Mouse (Mus musculus) C2C12 (cell line): Measurements from ENCODE around the gene Ppa2. TPM values are rescaled to one million over a fixed set of nuclear protein-coding genes. Genes with fewer than 3 reads are reported as not detected.

Experiments used
- H3K27me3 ChIP-seq: one replicate; pipeline ENCODE4 v1.6.1; 2011; ENCODE audit not compliant: control insufficient read depth, insufficient read depth, insufficient read length
- H3K36me3 ChIP-seq: one replicate; pipeline ENCODE4 v1.6.1; 2011; ENCODE audit not compliant: control insufficient read depth, insufficient read depth
- H3K4me3 ChIP-seq: one replicate; pipeline ENCODE4 v1.5.1; 2011; ENCODE audit warnings: mild to moderate bottlenecking, control low read depth; ENCODE audit not compliant: poor library complexity, insufficient read depth, severe bottlenecking
- H3K79me2 ChIP-seq: one replicate; pipeline ENCODE4 v1.6.1; 2011; ENCODE audit not compliant: control insufficient read depth, insufficient read depth
- H3K79me3 ChIP-seq: one replicate; pipeline ENCODE4 v1.6.1; 2011; ENCODE audit warnings: low read depth, control low read depth
- H3ac ChIP-seq: one replicate; pipeline ENCODE3; 2011; ENCODE audit warnings: low read depth; ENCODE audit not compliant: control insufficient read depth, insufficient read length
- CEBPB ChIP-seq: IDR thresholded peaks from one replicate; pipeline ENCODE4 v1.6.1; 2011; ENCODE audit warnings: low read depth, mild to moderate bottlenecking, control low read depth, moderate library complexity
- CTCF ChIP-seq: IDR thresholded peaks from one replicate; pipeline ENCODE4 v1.5.1; 2011; ENCODE audit not compliant: control insufficient read depth, insufficient read depth, insufficient read length
- FOSL1 ChIP-seq: IDR thresholded peaks from one replicate; pipeline ENCODE4 v1.8.0; 2011; ENCODE audit warnings: mild to moderate bottlenecking, low read length; ENCODE audit not compliant: poor library complexity, insufficient read depth, severe bottlenecking
- MAX ChIP-seq: IDR thresholded peaks from one replicate; pipeline ENCODE4 v1.6.1; 2011; ENCODE audit warnings: mild to moderate bottlenecking, control low read depth
- MYOD1 ChIP-seq: IDR thresholded peaks from one replicate; pipeline ENCODE4 v1.6.1; 2011; ENCODE audit warnings: low read depth; ENCODE audit not compliant: control insufficient read depth, insufficient read length
- MYOG ChIP-seq: IDR thresholded peaks from one replicate; pipeline ENCODE4 v1.6.1; 2011; ENCODE audit not compliant: control insufficient read depth, insufficient read length; ENCODE audit errors: extremely low read depth
- USF1 ChIP-seq: IDR thresholded peaks from one replicate; pipeline ENCODE4 v1.6.1; 2011; ENCODE audit warnings: low read depth, mild to moderate bottlenecking, control low read depth, moderate library complexity
- polyA plus RNA-seq: library from polyadenylated mRNA; unstranded; fragments of >200 nt; fragmentation: generic; extraction: Trizol; gene quantifications from one replicate; pipeline ENCODE4 v1.2.1, GENCODE M21; 2012; ENCODE audit warnings: missing spikeins

Gene Ppa2
- polyA plus RNA-seq, 1 experiment, result 41.2 TPM

DNA sequence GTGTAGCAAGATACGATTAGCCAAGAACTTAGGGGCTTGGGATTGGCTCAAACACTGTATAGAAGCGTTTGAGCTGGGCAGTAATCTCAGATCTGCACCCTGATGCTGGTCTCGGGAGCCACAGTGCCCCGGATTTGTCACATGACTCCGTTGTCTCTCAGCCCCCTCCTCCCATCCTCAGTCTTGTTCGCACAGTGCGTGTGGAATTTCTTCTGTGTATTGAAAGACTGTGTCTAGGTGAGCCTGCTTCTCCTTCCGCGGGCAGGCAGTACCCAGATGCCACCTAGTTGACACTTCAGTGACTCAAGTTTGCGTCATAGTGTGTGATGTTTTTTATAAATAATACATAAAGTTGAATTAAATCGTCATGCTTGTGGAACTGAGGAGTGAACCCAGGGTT, 71.6 kb downstream of the Ppa2 start:
- Histone ChIP-seq H3K4me3 (no peak overlapping the region), H3K27me3 (no peaks in the 10 kb centered on the region), H3K79me2 (no peaks in the 10 kb centered on the region), H3K79me3 (no peaks in the 10 kb centered on the region), H3K36me3 (peaks cover 4% of the 10 kb centered on the region), H3ac (no peak overlapping the region)
- no peak for TF ChIP-seq MAX
- TF ChIP-seq FOSL1, result no peak
- TF ChIP-seq CTCF, result no peak
- no peak for TF ChIP-seq MYOD1
- TF ChIP-seq USF1, result no peak
- no peak for TF ChIP-seq CEBPB
- TF ChIP-seq MYOG, result no peak

GRCm38 (mm10) chr3:133382147-133382546, 72.2 kb downstream of the Ppa2 start:
- H3ac ChIP-seq, result no peak overlapping the region
- no peaks in the 10 kb centered on the region for H3K36me3 ChIP-seq
- H3K79me2 ChIP-seq, result no peaks in the 10 kb centered on the region
- TF ChIP-seq MAX, result no peak
- no peak for TF ChIP-seq MYOG
- TF ChIP-seq CTCF, result no peak
- no peak for TF ChIP-seq USF1
- TF ChIP-seq CEBPB, result no peak
- TF ChIP-seq MYOD1, result no peak
- no peak for TF ChIP-seq FOSL1
- H3K27me3 ChIP-seq, result no peaks in the 10 kb centered on the region
- H3K79me3 ChIP-seq, result no peaks in the 10 kb centered on the region
- H3K4me3 ChIP-seq, result no peak overlapping the region

DNA sequence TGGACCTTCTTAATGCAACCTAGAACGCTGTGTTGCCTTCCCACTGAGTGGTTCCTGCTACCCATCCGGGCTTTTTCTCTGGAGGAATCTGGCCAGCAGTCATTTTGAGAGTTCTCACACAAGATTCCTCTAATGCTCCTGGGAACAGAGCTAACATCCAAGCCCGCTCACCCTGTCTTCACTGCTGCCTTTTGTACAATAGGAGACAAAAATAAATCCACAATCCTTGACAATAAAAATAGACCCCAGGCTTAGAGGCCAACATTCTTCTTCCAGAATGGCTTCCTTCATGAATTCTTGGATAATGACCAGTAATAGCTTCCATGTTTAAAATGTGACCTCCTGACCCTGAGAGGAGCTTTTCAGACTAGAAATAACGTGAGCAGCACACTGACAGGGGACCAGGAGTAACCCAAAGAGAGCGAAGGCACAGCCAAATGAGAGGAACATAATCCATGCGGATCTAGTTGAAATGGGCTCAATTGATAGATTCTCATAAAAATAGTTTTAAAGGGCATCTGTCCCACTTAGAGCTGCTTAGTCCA, 74.3 kb downstream of the Ppa2 start:
- TF ChIP-seq MAX (no peak), MYOG (no peak), USF1 (no peak), CEBPB (no peak), CTCF (no peak), FOSL1 (no peak), MYOD1 (no peak)
- H3K27me3 ChIP-seq, result no peaks in the 10 kb centered on the region

GRCm38 (mm10) chr3:133387283-133387682, 77.4 kb downstream of the Ppa2 start:
- Histone ChIP-seq H3K79me2 (no peaks in the 10 kb centered on the region), H3K36me3 (no peaks in the 10 kb centered on the region), H3K27me3 (no peaks in the 10 kb centered on the region), H3ac (no peak overlapping the region), H3K4me3 (no peak overlapping the region), H3K79me3 (no peaks in the 10 kb centered on the region)
- TF ChIP-seq CEBPB (no peak), FOSL1 (no peak), MAX (no peak), MYOG (no peak), MYOD1 (no peak)

More for the DNA sequence above, 74.3 kb downstream of the Ppa2 start:
- Histone ChIP-seq H3K4me3 (no peak overlapping the region), H3K79me2 (no peaks in the 10 kb centered on the region), H3ac (no peak overlapping the region), H3K36me3 (no peaks in the 10 kb centered on the region), H3K79me3 (no peaks in the 10 kb centered on the region)

GRCm38 (mm10) chr3:133389803-133390387, 80.0 kb downstream of the Ppa2 start:
- no peaks in the 10 kb centered on the region for H3K79me2 ChIP-seq
- H3K4me3 ChIP-seq, result no peak overlapping the region
- no peak overlapping the region for H3ac ChIP-seq
- TF ChIP-seq MAX (no peak), MYOG (no peak), MYOD1 (no peak), FOSL1 (no peak), USF1 (no peak), CTCF (no peak), CEBPB (no peak)
- H3K79me3 ChIP-seq, result no peaks in the 10 kb centered on the region
- H3K36me3 ChIP-seq, result no peaks in the 10 kb centered on the region
- H3K27me3 ChIP-seq, result no peaks in the 10 kb centered on the region

GRCm38 (mm10) chr3:133394531-133394930, 84.6 kb downstream of the Ppa2 start:
- no peak for TF ChIP-seq CTCF
- TF ChIP-seq CEBPB, result no peak
- TF ChIP-seq MYOG, result no peak
- no peak for TF ChIP-seq MYOD1
- no peak for TF ChIP-seq MAX
- TF ChIP-seq USF1, result no peak
- no peak for TF ChIP-seq FOSL1
- Histone ChIP-seq H3K79me3 (no peaks in the 10 kb centered on the region), H3K36me3 (no peaks in the 10 kb centered on the region), H3K27me3 (no peaks in the 10 kb centered on the region), H3K4me3 (no peak overlapping the region), H3K79me2 (no peaks in the 10 kb centered on the region), H3ac (no peak overlapping the region)
